Mouse (Mus musculus): Measurements from ENCODE around the gene Gdpd5. TPM values are rescaled to one million over a fixed set of nuclear protein-coding genes. Genes with fewer than 3 reads are reported as not detected.
A peak's percentile ranks its signal among the peaks of the same experiment; 100 is the strongest.
"Not testable (repeated sequence)": the region's sequence is repeated elsewhere in the genome, so short reads cannot be mapped to it uniquely, and the experiment has no call there.

Gene Gdpd5
- total and polyA plus RNA-seq, 2 experiments: 0.28 to 1.7 TPM

- 69% methylated on average over 8 of the region's 8 CpGs for WGBS
- TF ChIP-seq POLR2A (IDR thresholded peaks at IDR 0.05; ENCODE audit: extremely low read depth, insufficient read depth, low read length): no peak
- no peak for TF ChIP-seq CTCF (IDR thresholded peaks at IDR 0.05; ENCODE audit: low read depth, low read length)
- Histone ChIP-seq H3K36me3 (ENCODE audit: control insufficient read depth, insufficient read depth, low read length) (no peaks in the 10 kb centered on the region), H3K4me1 (ENCODE audit: control insufficient read depth, insufficient read depth, low read length) (peaks cover 2% of the 10 kb centered on the region), H3K4me3 (ENCODE audit: insufficient read depth, low read depth, low read length) (no peak overlapping the region), H3K9ac (ENCODE audit: low read depth, low read length) (no peak overlapping the region), H3K27ac (replicated peaks; ENCODE audit: insufficient read depth, low read depth, low read length) (no peak overlapping the region), H3K27me3 (ENCODE audit: control insufficient read depth, insufficient read depth, low read length) (no peaks in the 10 kb centered on the region), H3K79me2 (ENCODE audit: control insufficient read depth, insufficient read depth, low read length) (no peaks in the 10 kb centered on the region)
- DNase-seq (ENCODE audit: extremely low read depth, low read depth, low spot score): no peak
Observed at GRCm38 (mm10) chr7:99360803-99361414, 20.3 kb upstream of the Gdpd5 start.

GRCm38 (mm10) chr7:99362137-99362536 is 19.1 kb upstream of the Gdpd5 start:
- Histone ChIP-seq H3K4me3 (ENCODE audit: insufficient read depth, low read depth, low read length) (no peak overlapping the region), H3K79me2 (ENCODE audit: control insufficient read depth, insufficient read depth, low read length) (no peaks in the 10 kb centered on the region), H3K4me1 (ENCODE audit: control insufficient read depth, insufficient read depth, low read length) (peaks cover 2% of the 10 kb centered on the region), H3K27me3 (ENCODE audit: control insufficient read depth, insufficient read depth, low read length) (no peaks in the 10 kb centered on the region), H3K27ac (replicated peaks; ENCODE audit: insufficient read depth, low read depth, low read length) (no peak overlapping the region), H3K36me3 (ENCODE audit: control insufficient read depth, insufficient read depth, low read length) (no peaks in the 10 kb centered on the region), H3K9ac (ENCODE audit: low read depth, low read length) (no peak overlapping the region)
- DNase-seq (ENCODE audit: extremely low read depth, low read depth, low spot score): no peak
- TF ChIP-seq CTCF (IDR thresholded peaks at IDR 0.05; ENCODE audit: low read depth, low read length): no peak
- no peak for TF ChIP-seq POLR2A (IDR thresholded peaks at IDR 0.05; ENCODE audit: extremely low read depth, insufficient read depth, low read length)
- WGBS: 93% methylated on average over 2 of the region's 2 CpGs

GRCm38 (mm10) chr7:99365069-99365468 is 16.1 kb upstream of the Gdpd5 start:
- no peaks in the 10 kb centered on the region for H3K4me1 ChIP-seq (ENCODE audit: control insufficient read depth, insufficient read depth, low read length)
- 0% methylated on average over 5 of the region's 5 CpGs for whole genome bisulfite sequencing

GRCm38 (mm10) chr7:99366716-99367115 is 14.5 kb upstream of the Gdpd5 start:
- H3K36me3 ChIP-seq (ENCODE audit: control insufficient read depth, insufficient read depth, low read length): no peaks in the 10 kb centered on the region
- TF ChIP-seq POLR2A (IDR thresholded peaks at IDR 0.05; ENCODE audit: extremely low read depth, insufficient read depth, low read length) (no peak), CTCF (IDR thresholded peaks at IDR 0.05; ENCODE audit: low read depth, low read length) (no peak)
- 45% methylated on average over 6 of the region's 6 CpGs for WGBS
- DNase-seq (ENCODE audit: extremely low read depth, low read depth, low spot score): no peak
- H3K27ac ChIP-seq (replicated peaks; ENCODE audit: insufficient read depth, low read depth, low read length): no peak overlapping the region
- no peak overlapping the region for H3K9ac ChIP-seq (ENCODE audit: low read depth, low read length)
- no peak overlapping the region for H3K4me3 ChIP-seq (ENCODE audit: insufficient read depth, low read depth, low read length)
- H3K27me3 ChIP-seq (ENCODE audit: control insufficient read depth, insufficient read depth, low read length): no peaks in the 10 kb centered on the region
- H3K79me2 ChIP-seq (ENCODE audit: control insufficient read depth, insufficient read depth, low read length): no peaks in the 10 kb centered on the region
- no peaks in the 10 kb centered on the region for H3K4me1 ChIP-seq (ENCODE audit: control insufficient read depth, insufficient read depth, low read length)

More at GRCm38 (mm10) chr7:99365069-99365468, 16.1 kb upstream of the Gdpd5 start:
- Histone ChIP-seq H3K4me3 (ENCODE audit: insufficient read depth, low read depth, low read length) (no peak overlapping the region), H3K27ac (replicated peaks; ENCODE audit: insufficient read depth, low read depth, low read length) (no peak overlapping the region), H3K9ac (ENCODE audit: low read depth, low read length) (no peak overlapping the region), H3K36me3 (ENCODE audit: control insufficient read depth, insufficient read depth, low read length) (no peaks in the 10 kb centered on the region), H3K79me2 (ENCODE audit: control insufficient read depth, insufficient read depth, low read length) (no peaks in the 10 kb centered on the region), H3K27me3 (ENCODE audit: control insufficient read depth, insufficient read depth, low read length) (no peaks in the 10 kb centered on the region)
- no peak for TF ChIP-seq POLR2A (IDR thresholded peaks at IDR 0.05; ENCODE audit: extremely low read depth, insufficient read depth, low read length)
- peak; percentile 88 for TF ChIP-seq CTCF (IDR thresholded peaks at IDR 0.05; ENCODE audit: low read depth, low read length)
- peak; percentile 43 for DNase-seq (ENCODE audit: extremely low read depth, low read depth, low spot score)

- 71% methylated on average over 3 of the region's 3 CpGs for WGBS
- not testable (repeated sequence) for H3K4me3 ChIP-seq (ENCODE audit: insufficient read depth, low read depth, low read length); H3K4me1 ChIP-seq (ENCODE audit: control insufficient read depth, insufficient read depth, low read length); DNase-seq (ENCODE audit: extremely low read depth, low read depth, low spot score); H3K27ac ChIP-seq (replicated peaks; ENCODE audit: insufficient read depth, low read depth, low read length); H3K9ac ChIP-seq (ENCODE audit: low read depth, low read length); H3K36me3 ChIP-seq (ENCODE audit: control insufficient read depth, insufficient read depth, low read length); H3K27me3 ChIP-seq (ENCODE audit: control insufficient read depth, insufficient read depth, low read length); H3K79me2 ChIP-seq (ENCODE audit: control insufficient read depth, insufficient read depth, low read length)
Observed at GRCm38 (mm10) chr7:99374325-99374724, 6.9 kb upstream of the Gdpd5 start.

DNA sequence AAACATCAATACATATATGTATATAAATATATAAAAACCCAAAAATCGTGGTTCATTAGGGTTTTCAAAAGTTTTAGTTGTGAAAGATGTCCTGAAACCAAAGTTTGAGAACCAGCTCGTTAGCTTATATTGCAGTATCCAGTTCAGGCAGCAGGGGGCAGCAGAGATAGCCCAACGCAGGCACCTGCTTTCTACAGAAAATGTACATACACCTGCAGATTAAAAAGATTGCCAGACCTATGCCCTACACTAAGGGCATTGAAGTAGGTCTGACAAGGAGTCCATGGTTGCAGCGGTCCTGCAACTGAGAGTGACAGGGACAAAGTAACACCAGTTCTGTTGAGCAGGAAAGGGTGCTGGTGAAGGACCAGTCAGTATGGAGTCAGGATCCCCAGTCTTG is 5.8 kb upstream of the Gdpd5 start:
- H3K27me3 ChIP-seq (ENCODE audit: control insufficient read depth, insufficient read depth, low read length): no peaks in the 10 kb centered on the region
- TF ChIP-seq CTCF (IDR thresholded peaks at IDR 0.05; ENCODE audit: low read depth, low read length): peak; percentile 79
- TF ChIP-seq POLR2A (IDR thresholded peaks at IDR 0.05; ENCODE audit: extremely low read depth, insufficient read depth, low read length): no peak
- no peaks in the 10 kb centered on the region for H3K36me3 ChIP-seq (ENCODE audit: control insufficient read depth, insufficient read depth, low read length)
- no peaks in the 10 kb centered on the region for H3K79me2 ChIP-seq (ENCODE audit: control insufficient read depth, insufficient read depth, low read length)
- peak; percentile 23 for DNase-seq (ENCODE audit: extremely low read depth, low read depth, low spot score)
- no peak overlapping the region for H3K9ac ChIP-seq (ENCODE audit: low read depth, low read length)
- H3K4me1 ChIP-seq (ENCODE audit: control insufficient read depth, insufficient read depth, low read length): no peaks in the 10 kb centered on the region
- H3K27ac ChIP-seq (replicated peaks; ENCODE audit: insufficient read depth, low read depth, low read length): no peak overlapping the region
- no peak overlapping the region for H3K4me3 ChIP-seq (ENCODE audit: insufficient read depth, low read depth, low read length)
- WGBS: 2% methylated on average over 4 of the region's 4 CpGs
